Mouse (Mus musculus) left cerebral cortex, adult 18-20 months (tissue): ENCODE data around the gene Otoa. TPM values are rescaled to one million over a fixed set of nuclear protein-coding genes. Genes with fewer than 3 reads are reported as not detected.

Experiments used
- DNase-seq, 2 experiments: peaks; one replicate each; pipeline ENCODE4 v3.0.0; 2021 to 2022; ENCODE audit warnings: low spot score in 2 of 2, mixed read lengths in 1 of 2
- total RNA-seq, 2 experiments: library from RNA; stranded (reverse); gene quantifications; 2 replicates each; pipeline ENCODE4 v1.2.3; 2021

The Otoa gene
- total RNA-seq, 2 experiments from 2014 or later, result 0.19 to 0.49 TPM

DNA sequence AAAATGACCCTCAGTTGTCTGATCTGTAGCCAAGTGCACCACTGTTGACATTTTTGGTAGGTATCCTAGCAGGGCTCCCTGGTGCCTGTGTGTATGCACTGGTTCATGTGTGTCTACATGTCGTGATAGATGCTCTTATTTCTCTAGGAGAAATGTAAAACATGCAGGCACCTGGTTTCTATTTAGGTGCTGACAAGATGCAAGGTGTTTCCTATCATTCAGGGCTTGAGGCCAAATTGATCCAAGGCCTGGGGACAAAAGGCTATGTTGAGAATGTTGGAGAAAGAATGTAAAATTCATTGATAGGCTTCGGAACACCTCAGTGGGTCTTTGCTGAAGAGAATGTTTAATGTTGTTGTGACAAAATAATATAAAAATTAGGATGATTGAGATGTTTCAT lies 366 bp downstream of the Otoa start:
- no peak for DNase-seq

DNA sequence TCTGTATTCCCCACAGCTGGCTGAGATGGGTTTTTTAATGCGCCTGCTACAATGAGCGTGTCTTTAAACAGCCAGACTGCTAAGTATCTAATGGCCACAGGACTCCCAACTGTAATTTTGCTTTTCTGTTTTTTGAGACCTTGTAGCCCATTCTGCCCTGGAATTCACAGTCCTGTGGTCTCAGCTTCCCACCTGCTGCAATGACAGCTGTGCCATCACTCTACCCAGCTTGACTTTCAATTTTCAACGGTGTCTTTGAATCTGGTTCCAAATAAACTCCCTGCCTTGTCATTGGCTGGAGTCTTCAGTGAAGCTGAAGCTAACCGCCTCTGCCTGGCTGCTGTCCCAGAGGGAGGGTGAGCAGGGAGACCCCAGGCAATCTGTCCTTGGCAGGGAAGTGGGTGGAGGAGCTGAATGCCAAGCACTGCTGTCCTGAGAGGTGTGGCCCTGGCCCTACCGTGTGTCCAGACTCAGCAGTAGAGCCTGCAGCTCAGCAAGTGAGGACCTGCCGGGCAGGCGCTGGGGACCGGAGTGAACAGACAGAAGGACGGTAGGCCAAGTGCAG lies 1.6 kb downstream of the Otoa start:
- no peak for DNase-seq

DNA sequence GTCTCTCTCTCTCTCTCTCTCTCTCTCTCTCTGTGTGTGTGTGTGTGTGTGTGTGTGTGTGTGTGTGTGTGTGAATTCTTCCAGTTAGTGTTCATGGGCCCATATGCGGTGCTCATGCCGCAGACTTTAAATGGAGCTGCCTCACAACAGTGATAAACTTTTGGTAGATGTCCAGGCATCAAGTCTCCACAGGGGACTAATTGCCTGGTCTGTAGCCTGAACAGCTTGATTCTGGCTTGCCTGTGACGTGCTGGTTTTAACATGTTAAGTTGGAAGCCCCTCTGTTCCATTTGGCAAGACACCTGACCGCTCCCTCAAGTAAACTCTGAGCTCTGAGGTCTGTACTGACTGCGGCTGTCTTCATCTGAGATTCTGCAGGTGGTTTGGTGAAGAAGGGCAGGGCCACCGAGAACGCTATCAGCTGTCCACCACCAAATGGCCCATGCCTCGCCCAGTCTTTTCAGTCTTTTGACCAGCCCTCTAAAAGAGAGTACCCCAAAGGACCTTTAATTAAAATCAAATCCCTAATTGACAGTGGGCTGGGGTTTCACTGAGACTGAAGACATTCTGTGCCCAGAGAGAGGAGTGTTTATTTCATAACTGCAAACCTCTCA lies 3.5 kb downstream of the Otoa start:
- no peak for DNase-seq

DNA sequence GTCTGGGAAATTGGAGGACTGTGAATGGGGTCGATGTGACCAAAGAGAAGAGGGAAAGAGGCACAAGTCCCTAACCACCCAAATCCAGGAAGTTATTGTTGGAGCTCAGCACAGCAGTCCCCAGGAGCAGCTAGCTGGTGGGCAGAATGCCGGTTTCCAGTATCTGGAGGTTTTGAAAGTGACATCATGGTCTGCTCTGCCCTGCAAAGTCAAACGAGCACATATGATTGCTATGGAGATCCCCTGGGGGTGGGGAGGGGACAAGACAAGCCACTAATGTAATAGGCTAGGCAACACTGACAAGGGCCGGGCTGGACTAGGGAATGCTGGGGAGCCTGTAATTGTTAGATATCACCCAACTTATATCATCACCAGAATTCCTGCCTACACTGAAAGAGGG lies 4.0 kb downstream of the Otoa start:
- no peak for DNase-seq

DNA sequence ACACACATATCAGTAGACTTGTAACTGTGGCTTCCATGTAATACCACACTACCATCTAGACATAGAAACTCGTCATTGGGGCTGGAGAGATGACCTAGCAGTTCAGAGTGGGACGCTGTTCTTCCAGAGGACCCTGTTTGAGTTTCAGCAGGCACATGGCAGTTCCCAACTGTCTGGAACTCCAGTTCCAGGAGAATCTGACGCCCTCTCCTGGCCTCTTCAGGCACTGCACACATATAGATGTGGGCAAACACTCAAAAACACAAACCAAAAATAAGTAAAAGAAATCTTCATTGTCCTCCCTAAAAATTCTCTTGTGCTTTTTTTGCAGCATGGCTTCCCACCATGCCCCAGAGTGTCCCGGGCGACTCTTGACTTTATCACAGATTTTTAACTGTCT lies 7.3 kb downstream of the Otoa start:
- no peak for DNase-seq

DNA sequence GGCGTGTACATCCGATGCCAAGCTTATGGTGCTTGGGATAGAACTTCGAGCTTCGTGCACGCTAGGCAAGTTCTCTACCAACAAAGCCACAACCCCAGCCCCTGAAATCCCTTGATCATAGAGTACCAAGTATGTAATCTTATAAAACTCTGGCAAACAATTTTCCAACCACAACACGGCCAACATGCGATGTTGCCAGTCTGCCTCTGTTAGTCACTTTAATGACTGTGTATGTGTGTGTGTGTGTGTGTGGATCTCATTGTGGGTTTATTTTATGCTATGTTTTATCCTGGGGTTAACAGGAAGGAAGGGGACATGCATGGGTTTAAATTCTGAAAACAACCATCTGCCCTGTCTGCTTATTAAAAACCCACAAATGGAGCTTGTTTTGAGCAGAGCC lies 9.3 kb downstream of the Otoa start:
- DNase-seq, result no peak

DNA sequence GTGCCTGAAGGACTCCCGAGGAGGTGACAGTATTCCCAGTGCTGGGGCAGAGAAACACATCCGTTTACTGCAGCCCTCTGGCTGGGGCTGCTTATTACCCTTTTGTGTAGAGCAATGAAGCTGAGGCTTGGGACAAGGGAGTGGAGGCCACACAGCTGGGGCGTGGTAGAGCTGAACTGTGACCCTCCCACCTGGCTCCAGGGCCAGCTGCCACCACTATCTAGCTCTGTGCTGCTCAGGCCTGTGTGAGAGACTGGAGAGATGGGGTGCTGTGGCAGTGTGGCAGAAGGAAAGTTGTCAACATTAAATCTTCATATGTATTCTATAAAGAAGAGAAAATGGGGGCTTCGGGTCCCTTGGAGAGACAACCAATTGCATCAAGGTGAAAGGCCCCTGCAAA lies 11.6 kb downstream of the Otoa start:
- no peak for DNase-seq

GRCm38 (mm10) chr7:121098614-121099389 lies 17.4 kb downstream of the Otoa start:
- no peak for DNase-seq

- DNase-seq, result no peak
Measured at GRCm38 (mm10) chr7:121107851-121108250, 26.4 kb downstream of the Otoa start.

- DNase-seq, result no peak
Measured at GRCm38 (mm10) chr7:121111321-121111720, 29.9 kb downstream of the Otoa start.

DNA sequence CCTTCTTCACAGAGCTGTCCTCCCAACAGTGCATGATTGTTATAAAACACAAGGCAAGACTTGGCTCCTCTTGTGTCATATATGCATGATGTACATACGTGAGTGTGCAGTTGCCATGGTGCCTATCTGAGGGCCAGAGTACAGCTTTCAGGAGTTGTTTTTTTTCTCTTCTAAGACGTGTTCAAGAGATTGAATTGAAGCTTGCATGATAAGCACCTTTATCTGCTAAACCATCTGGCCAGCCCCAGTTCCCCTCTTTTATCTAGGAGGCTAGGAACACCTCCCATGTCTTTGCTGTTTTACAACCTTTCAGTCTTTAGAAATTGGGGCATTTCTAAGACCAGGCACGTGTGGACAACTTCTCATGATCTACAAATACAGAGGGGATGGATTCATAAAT lies 30.3 kb downstream of the Otoa start:
- DNase-seq, result no peak

- DNase-seq, result peak; percentile 85 to 92
Measured at GRCm38 (mm10) chr7:121120143-121120818, 38.8 kb downstream of the Otoa start.

DNA sequence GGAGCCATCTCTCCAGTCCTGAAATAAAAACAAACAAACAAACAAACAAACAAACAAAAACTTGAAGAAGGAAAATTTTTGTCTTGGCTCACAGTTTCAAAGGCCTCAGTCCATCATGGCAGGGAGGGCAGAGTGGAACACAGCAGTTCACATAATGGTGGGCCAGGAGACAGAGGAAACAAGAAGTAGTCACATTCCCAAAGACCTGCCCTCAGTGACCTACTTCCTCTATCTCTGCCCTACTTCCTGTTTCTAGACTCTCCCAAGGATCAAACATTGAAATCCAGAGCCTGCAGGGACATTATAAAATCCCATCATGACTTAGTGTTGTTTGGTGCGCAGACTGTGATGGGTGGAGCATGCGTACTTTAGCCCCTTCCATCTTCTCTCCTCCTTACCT lies 49.4 kb downstream of the Otoa start:
- DNase-seq, result no peak

GRCm38 (mm10) chr7:121141274-121141673 lies 59.8 kb downstream of the Otoa start:
- DNase-seq, result peak in 1 of 2 experiments; percentile 18

- DNase-seq, result no peak
Measured at GRCm38 (mm10) chr7:121150662-121151061, 69.2 kb downstream of the Otoa start.

DNA sequence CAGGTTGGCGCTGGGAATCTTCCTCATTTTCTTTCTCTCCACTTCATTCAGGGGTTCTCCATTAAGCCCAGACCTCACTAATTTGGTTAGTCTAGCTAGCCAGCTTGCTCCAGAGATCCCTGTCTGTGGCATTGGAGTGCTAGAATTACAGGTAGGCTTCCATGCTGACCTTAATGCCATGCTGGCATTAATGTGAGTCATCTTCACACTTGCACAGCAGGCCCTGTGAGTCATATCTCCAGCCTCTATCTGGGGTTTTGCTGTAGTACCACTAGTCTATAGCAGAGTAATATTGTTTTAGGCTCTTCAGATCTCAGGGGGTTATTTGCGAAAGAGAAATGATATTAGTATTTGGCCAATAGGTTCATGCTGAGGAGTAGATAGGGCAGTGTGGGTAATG lies 70.7 kb downstream of the Otoa start:
- no peak for DNase-seq

DNA sequence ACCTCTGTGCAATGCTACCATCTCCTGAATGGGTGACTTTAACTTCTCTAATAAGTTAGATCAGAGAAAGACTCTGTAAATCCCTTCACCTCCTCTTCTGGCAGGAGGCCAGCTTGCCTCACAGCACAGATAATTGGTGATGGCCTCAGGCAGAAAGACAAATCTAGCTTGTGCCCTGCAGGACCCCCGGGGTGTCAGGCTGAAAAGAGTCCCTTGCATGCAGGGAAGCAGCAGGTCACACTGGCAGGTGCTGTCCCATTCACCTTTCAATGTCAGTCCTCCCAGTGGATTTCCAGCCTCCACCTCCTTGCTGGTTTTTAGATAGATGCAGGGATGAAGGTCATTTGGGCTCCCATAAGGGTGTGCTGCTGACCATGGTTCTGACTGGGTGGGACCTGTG lies 84.2 kb downstream of the Otoa start:
- DNase-seq, result no peak

- no peak for DNase-seq
Measured at GRCm38 (mm10) chr7:121171888-121172287, 90.4 kb downstream of the Otoa start.

GRCm38 (mm10) chr7:121187201-121187786 lies 105.8 kb downstream of the Otoa start:
- no peak for DNase-seq

- DNase-seq, result no peak
Measured at GRCm38 (mm10) chr7:121188976-121189375, 107.5 kb downstream of the Otoa start.

GRCm38 (mm10) chr7:121198933-121199332 lies 117.5 kb downstream of the Otoa start:
- DNase-seq, result peak; percentile 36 to 57

DNA sequence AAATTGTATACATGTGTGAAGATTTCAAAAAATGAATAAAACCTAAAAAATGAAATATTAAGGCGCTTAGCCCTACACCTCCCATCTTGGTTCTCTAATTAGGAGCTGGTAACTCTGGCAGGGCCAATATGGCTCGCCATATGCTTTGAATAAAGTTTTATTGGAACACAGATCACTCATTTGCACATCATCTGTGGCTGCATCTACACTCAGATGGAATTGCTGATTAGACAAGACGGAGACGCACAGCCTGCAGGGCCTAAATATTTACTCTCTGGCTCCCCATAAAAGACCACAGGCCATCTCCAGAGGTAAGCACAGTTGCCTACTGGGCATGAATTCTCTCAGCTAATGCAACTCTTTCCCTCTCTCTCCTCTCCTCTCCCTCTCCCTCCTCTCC lies 130.4 kb downstream of the Otoa start:
- no peak for DNase-seq
